Mouse (Mus musculus) T-helper 2 cell (primary cell): ENCODE results near the gene Tradd.

ENCODE experiments used
- in situ Hi-C: fragments of 300-600 bp; cut with MboI, MseI; formaldehyde crosslinking; loops from one replicate; pipeline ENCODE4 v1.15.1; 2025; ENCODE audit warnings: high pct_unique_total_duplicates

Gene Tradd

GRCm38 (mm10) chr8:105264024-105264982 is at the start of gene Tradd, which contains the start of gene Fbxl8:
TSS of gene Tradd (minus strand) at chr8:105264609.
TSS of gene Fbxl8 (plus strand) at chr8:105264648.
- in situ Hi-C loops = no loop called here

- in situ Hi-C loops = no loop called here
Observed at GRCm38 (mm10) chr8:105313622-105314402, 49.4 kb upstream of the Tradd start.

- in situ Hi-C loops = no loop called here
Observed at GRCm38 (mm10) chr8:105312891-105313481, 48.6 kb upstream of the Tradd start.

GRCm38 (mm10) chr8:105311718-105312117 is 47.3 kb upstream of the Tradd start:
- in situ Hi-C loops = no loop called here

GRCm38 (mm10) chr8:105310118-105310517 is 45.7 kb upstream of the Tradd start:
- in situ Hi-C loops = no loop called here

GRCm38 (mm10) chr8:105309142-105309847 is 44.9 kb upstream of the Tradd start:
- in situ Hi-C loops = no loop called here

GRCm38 (mm10) chr8:105308428-105308827 is 44.0 kb upstream of the Tradd start:
- in situ Hi-C loops = no loop called here

- in situ Hi-C loops = no loop called here
Observed at GRCm38 (mm10) chr8:105307670-105308069, 43.3 kb upstream of the Tradd start.

- in situ Hi-C loops = no loop called here
Observed at GRCm38 (mm10) chr8:105306146-105306691, 41.8 kb upstream of the Tradd start.

- in situ Hi-C loops = no loop called here
Observed at GRCm38 (mm10) chr8:105305211-105306145, 41.1 kb upstream of the Tradd start, which contains the start of gene Elmo3. TSS of gene Elmo3 (plus strand) at chr8:105305601.

- in situ Hi-C loops = no loop called here
Observed at GRCm38 (mm10) chr8:105304325-105305210, 40.2 kb upstream of the Tradd start.

GRCm38 (mm10) chr8:105303874-105304273 is 39.5 kb upstream of the Tradd start:
- in situ Hi-C loops = no loop called here

GRCm38 (mm10) chr8:105303396-105303795 is 39.0 kb upstream of the Tradd start:
- in situ Hi-C loops = no loop called here

GRCm38 (mm10) chr8:105299962-105300361 is 35.6 kb upstream of the Tradd start:
- in situ Hi-C loops = no loop called here

GRCm38 (mm10) chr8:105298351-105299252 is 34.2 kb upstream of the Tradd start:
- in situ Hi-C loops = no loop called here

- in situ Hi-C loops = no loop called here
Observed at GRCm38 (mm10) chr8:105297511-105298192, 33.2 kb upstream of the Tradd start, which contains the start of gene E2f4. TSS of gene E2f4 (plus strand) at chr8:105297663.
